Mouse (Mus musculus) E14TG2a.4 (cell line): ENCODE data around the gene 4930426L09Rik.

ENCODE experiments used
- CTCF ChIP-seq: conservative IDR thresholded peaks from 2 replicates; pipeline ENCODE4 v1.5.1; 2014; ENCODE audit warnings: low read length
- NANOG ChIP-seq: IDR thresholded peaks from 2 replicates; pipeline ENCODE4 v1.6.1; 2014; ENCODE audit warnings: borderline replicate concordance, low read length, mixed read lengths

GRCm38 (mm10) chr2:18962502-18962901 lies 35.6 kb upstream of the 4930426L09Rik start:
- TF ChIP-seq CTCF (no peak), NANOG (no peak)
